ENCODE assay signal across 19 mouse cellular contexts in the genomic region with DNA sequence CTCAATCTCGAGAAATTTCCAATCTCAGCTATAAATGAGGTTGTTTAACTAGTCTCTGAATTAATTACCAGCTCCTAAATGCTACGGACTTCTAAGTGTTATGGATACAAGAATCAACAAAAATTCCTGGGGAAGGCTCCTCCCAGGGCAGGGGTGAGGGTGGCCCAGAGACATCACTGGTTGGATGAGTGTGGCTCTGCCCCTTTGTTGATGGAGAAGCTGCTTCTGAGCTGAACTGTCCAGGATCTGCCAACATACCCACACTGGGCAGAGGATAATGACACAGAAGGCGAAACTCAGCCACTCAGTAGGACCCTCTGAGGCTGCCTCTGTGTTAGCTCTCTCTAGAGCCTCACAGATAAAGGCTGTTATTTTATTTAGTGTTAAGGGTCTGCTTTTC.
"Had no signal": no experiment of that assay in that cellular context is flagged by ENCODE, and none has a peak within 500 bp of the region (broad histone marks: within the 10 kb centered on the region; RNA-seq: fewer than 3 reads in every experiment).

No protein-coding gene starts in this region.

- H3K4me3 ChIP-seq: kidney, embryonic 15.5 days; left cerebral cortex, adult 2 months; liver, embryonic 13.5 days; neural tube, embryonic 12.5 days; neural tube, embryonic 15.5 days had no signal

- H3K36me3 ChIP-seq: kidney, embryonic 15.5 days; liver, embryonic 13.5 days; neural tube, embryonic 12.5 days; neural tube, embryonic 15.5 days had no signal

- ATAC-seq: lung, postnatal 0 days had no signal

- H3K9ac ChIP-seq: kidney, embryonic 15.5 days; liver, embryonic 13.5 days; lung, embryonic 14.5 days; neural tube, embryonic 12.5 days; neural tube, embryonic 15.5 days had no signal

- H3K9me3 ChIP-seq: kidney, embryonic 15.5 days; liver, embryonic 13.5 days; neural tube, embryonic 12.5 days; neural tube, embryonic 15.5 days had no signal

- H3K27ac ChIP-seq: kidney, embryonic 15.5 days; left cerebral cortex, adult 2 months; liver, embryonic 13.5 days; macrophage; neural tube, embryonic 12.5 days; neural tube, embryonic 15.5 days; stomach, postnatal 0 days had no signal

- DNase-seq: kidney, adult 8-10 months; kidney, postnatal 10 days; kidney, postnatal 36 days; layer of hippocampus, postnatal 36 days; liver, embryonic 13.5 days; lung, embryonic 14.5 days; right cerebral cortex, adult 18-20 months; right cerebral cortex, postnatal 14 days; right cerebral cortex, postnatal 4 days; thymus, adult 2 months; thymus, postnatal 14 days; thymus, postnatal 4 days had no signal

- H3K4me1 ChIP-seq: kidney, embryonic 15.5 days; liver, embryonic 13.5 days had no signal

- H3K4me2 ChIP-seq: kidney, embryonic 15.5 days; liver, embryonic 13.5 days; lung, embryonic 14.5 days; neural tube, embryonic 12.5 days; neural tube, embryonic 15.5 days had no signal

- H3K27me3 ChIP-seq: liver, embryonic 13.5 days; neural tube, embryonic 12.5 days had no signal
